Mouse (Mus musculus) adrenal gland, adult (tissue): ENCODE measurements around the gene Atp13a5.

Experiments used
- DNase-seq, 2 experiments: peaks; one replicate each; pipeline ENCODE4 v3.0.0; 2022 to 2023; ENCODE audit warnings: low spot score in 1 of 2; ENCODE audit not compliant: inconsistent age in 2 of 2

The Atp13a5 gene

GRCm38 (mm10) chr16:29208841-29209240, 169.7 kb downstream of the Atp13a5 start:
- peak; percentile 42 to 70 for DNase-seq

GRCm38 (mm10) chr16:29205581-29205980, 173.0 kb downstream of the Atp13a5 start:
- DNase-seq, result no peak

- DNase-seq, result no peak
These were observed 173.7 kb downstream of the Atp13a5 start for GRCm38 (mm10) chr16:29204875-29205274.

GRCm38 (mm10) chr16:29201146-29201545, 177.4 kb downstream of the Atp13a5 start:
- no peak for DNase-seq

GRCm38 (mm10) chr16:29198461-29198860, 180.1 kb downstream of the Atp13a5 start:
- DNase-seq, result no peak

GRCm38 (mm10) chr16:29195156-29195555, 183.4 kb downstream of the Atp13a5 start:
- DNase-seq, result peak; percentile 9 to 78

GRCm38 (mm10) chr16:29193981-29194380, 184.6 kb downstream of the Atp13a5 start:
- DNase-seq, result no peak

GRCm38 (mm10) chr16:29192911-29193310, 185.6 kb downstream of the Atp13a5 start:
- DNase-seq, result no peak
